Mouse (Mus musculus): ENCODE measurements around the gene Fbxo21. TPM values are rescaled to one million over a fixed set of nuclear protein-coding genes. Genes with fewer than 3 reads are reported as not detected.
A peak's percentile ranks its signal among the peaks of the same experiment; 100 is the strongest.

Fbxo21 gene
- total RNA-seq, 1 experiment from 2014 or later: 77.8 TPM

DNA sequence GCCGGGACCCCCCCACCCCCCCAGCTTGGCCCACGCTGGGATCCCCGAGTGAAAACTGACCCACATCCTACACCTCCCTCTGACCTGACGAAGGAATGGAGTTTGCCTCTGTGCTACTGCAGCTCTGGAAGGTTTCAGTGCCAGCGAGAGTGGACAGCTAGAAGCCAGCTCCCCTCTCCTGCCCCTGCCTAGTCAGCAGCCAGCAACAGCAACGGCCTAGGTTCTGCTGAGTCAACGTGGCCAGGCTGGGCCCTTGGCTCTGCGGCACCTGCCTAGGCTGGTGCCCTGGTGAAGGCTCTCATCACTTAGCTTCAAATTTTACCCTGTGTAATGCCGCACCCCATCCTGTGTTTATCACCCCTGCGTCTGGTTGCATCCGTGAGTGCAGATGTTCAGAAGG lies 43.4 kb downstream of the Fbxo21 start:
- DNase-seq: no peak

DNA sequence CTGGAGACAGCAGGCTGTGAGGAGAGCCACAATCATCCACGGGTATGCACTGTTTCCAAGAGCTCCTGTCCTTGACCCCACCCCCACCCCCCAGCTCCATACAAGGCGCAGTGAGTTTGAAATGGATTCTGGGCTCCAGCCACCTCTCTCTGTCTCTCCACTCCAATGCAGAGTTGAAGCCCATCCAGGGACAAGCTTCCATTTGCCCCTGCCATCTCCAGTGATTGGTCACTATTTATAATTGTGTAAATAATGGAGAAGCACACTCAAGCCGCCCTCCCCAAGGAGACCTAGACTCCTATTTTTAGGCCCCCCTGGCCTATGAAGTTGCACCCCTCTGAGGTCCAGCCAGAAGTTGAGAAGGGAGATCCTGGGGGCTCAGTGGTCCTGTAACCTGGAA lies 46.5 kb downstream of the Fbxo21 start:
- no peak for DNase-seq

DNA sequence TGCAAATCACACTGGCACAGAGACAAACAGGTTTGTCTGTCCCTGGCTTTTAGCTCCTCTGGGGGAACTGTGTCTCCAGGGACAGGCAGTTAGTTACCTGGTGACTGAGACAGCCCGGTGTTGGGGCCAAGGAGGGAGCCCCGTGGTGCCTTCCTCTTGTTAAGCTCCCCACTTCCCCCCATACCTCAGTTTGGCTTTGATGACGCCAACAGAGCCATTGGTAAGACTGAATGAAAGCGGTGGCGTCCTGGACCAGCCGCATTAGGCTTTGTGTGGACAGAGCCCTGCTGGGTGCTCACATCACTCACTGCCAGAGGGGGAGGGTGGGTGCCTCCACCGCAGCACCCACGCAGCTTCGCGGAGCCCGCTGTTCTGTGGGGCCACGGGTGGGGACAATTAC lies 49.4 kb downstream of the Fbxo21 start:
- peak; percentile 6 for DNase-seq

GRCm38 (mm10) chr5:118026343-118026742 lies 49.8 kb downstream of the Fbxo21 start:
- no peak for DNase-seq

DNA sequence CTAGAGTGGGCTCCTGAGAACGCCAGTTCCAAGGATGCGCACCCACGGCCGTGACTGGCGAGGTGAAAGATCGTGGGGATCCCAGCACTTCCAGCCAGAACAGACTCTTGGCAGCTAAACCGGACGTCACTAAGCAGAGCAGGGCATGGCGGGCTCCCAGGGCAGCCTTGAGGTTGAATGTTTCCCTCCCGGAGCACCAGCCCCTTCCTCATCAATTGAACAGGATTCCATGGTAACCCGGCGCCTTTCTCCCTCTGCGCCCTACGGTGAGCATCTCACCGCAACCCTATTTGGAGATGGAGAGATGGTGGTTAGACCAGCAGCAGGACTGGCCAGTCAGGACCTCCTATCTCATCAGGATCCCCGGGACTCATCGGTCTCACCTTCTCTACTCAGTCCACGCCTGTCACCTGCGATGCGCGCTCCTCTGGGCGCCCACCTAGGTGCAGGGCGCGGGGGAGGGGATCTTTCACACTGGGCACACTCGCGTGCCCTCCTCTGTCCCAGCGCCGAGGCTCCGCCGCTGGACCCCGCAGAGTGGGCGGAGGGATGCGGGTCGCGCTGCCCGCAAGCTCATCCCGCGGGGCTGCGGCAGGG lies 50.7 kb downstream of the Fbxo21 start:
- DNase-seq: no peak

- DNase-seq: peak; percentile 66
Measured at GRCm38 (mm10) chr5:118027698-118028190, 51.2 kb downstream of the Fbxo21 start, which contains the start of gene Tesc. Gene Tesc, plus strand, starts transcription at chr5:118027743.

DNA sequence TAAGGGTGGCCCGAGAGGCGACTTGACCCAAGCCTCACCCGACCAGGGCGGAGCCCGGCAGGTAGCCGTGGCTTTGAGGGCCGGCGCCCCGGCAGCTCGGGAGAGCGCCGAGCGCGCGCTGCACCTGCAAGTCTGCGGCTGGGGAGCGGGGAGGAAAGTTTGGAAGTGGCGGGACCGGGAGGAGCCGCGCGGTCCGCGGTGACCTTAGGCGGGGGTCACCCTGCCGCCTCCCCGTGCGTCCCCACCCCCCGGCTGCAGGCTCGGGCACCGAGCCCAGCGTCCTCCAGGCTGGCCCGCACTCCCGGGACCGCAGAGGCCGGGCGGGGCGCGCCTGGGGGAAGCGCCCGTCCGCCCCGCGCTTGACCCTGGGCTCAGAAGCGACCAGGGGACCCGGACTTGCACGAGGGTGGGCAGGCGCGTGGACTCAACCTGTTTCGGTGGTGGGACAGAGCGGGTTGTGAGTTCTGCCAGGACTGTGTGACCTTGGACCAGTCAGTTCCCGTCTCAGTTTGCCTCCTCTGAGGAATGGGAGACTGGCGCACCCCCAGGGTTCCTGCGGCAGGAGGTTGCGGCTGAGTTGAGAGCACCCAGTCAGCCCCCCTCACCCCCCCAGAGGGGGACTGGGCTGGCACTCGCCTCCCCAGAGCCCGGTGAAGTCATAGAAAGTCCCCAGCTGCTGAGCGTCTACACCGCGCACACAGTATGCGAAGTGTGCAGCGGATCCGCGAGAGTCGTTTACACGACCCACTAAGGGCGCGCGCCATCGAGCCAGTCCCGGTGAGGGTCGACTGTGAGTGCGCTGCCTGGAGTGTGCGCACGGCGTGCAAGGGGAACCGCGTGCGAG lies 51.9 kb downstream of the Fbxo21 start:
- DNase-seq: peak; percentile 73

DNA sequence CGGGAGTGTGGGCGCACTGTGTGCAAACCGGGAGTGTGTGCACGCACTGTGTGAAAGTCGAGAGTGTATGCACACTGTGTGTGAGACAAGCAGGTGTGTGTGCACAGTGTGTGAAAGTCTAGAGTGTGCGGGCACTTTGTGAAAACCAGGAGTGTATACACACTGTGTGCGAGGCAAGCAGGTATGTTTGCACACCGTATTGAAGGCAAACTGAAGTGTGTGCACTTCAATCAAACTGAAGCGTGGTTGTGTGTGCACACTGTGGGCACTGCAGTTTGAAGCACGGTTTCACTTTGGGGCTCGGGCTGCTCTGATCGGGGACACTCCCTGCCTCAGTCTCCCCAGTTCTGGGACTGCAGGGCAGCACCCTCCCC lies 52.5 kb downstream of the Fbxo21 start:
- no peak for DNase-seq

GRCm38 (mm10) chr5:118029420-118029819 lies 52.9 kb downstream of the Fbxo21 start:
- peak; percentile 69 for DNase-seq

- DNase-seq: no peak
Measured at GRCm38 (mm10) chr5:118030022-118030675, 53.6 kb downstream of the Fbxo21 start.

GRCm38 (mm10) chr5:118031059-118031458 lies 54.5 kb downstream of the Fbxo21 start:
- peak; percentile 83 for DNase-seq

- DNase-seq: peak; percentile 50
Measured at GRCm38 (mm10) chr5:118031508-118031907, 55.0 kb downstream of the Fbxo21 start.

DNA sequence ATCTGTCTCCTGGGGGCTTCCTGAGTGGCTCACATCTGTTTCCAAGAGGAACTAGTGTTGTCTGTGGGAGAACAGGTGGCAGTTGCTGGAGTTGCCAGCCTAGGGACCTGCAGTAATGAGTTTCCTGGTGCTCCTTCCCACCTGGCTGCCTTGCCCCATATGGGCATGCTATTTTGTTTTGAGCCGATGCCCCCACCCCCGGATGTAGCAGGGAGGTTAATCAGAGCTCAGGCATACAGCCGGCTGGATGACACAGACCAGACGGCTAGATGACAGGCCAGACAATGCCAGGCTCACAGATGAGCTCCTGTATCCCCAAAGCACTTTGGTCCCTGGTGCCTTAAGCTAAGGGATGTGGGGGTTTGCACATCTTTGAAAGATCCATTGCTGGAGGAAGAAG lies 56.8 kb downstream of the Fbxo21 start:
- DNase-seq: peak; percentile 55

DNA sequence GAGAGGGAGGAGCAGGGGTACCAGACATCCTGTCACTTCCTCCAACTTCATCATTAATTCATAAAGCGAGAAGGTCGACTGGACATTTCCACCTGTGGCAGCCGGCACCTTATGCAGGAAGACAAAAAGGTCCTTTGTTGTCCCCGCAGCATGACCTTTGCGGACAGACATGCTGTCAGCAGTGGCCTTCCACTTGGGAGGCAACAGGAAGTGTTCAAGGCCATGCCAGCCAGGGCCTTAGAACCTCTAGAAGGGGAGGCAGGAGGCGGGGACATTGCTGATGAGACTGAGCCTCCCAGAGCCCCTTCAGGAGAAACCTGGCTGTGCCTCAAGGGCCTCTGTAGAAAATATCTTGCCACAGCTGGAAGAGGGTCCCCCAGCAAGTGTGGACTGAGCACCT lies 57.2 kb downstream of the Fbxo21 start:
- DNase-seq: peak; percentile 73

GRCm38 (mm10) chr5:118034632-118035031 lies 58.1 kb downstream of the Fbxo21 start:
- no peak for DNase-seq

- DNase-seq: no peak
Measured at GRCm38 (mm10) chr5:118035786-118036185, 59.3 kb downstream of the Fbxo21 start.

- DNase-seq: no peak
Measured at GRCm38 (mm10) chr5:118036888-118037797, 60.6 kb downstream of the Fbxo21 start.

DNA sequence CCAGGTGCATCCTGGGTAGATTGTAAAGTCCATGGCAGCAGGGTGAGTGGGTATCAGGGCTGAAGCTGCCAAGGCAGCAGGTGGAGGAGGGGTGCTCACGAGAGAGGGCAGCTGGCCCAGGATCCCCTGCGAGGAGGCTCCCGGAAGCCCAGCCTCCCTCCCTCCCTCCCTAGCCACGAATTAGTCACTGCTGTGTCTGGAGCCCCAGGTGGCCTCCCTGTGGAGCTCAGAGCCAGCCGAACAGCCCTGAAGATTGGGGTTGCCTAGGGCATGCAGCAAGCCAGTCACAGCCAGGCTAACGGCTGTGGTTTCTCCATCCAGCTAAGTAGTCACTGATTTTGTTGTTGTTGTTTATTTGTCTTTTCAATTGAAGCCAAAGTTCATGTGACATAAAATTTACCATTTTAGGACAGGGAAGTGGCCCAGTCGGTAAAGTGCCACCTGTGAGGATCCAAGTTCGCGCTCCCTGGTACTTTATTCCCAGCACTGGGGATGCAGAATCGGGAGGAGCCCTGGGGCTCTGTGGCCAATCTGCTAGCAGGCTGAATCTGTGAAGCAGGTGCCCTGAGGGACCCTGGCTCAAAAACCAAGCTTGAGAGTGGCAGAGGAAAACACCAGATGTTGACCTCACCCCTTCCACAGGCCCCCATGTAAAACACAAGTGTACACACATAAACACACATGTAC lies 61.4 kb downstream of the Fbxo21 start:
- DNase-seq: peak; percentile 84

DNA sequence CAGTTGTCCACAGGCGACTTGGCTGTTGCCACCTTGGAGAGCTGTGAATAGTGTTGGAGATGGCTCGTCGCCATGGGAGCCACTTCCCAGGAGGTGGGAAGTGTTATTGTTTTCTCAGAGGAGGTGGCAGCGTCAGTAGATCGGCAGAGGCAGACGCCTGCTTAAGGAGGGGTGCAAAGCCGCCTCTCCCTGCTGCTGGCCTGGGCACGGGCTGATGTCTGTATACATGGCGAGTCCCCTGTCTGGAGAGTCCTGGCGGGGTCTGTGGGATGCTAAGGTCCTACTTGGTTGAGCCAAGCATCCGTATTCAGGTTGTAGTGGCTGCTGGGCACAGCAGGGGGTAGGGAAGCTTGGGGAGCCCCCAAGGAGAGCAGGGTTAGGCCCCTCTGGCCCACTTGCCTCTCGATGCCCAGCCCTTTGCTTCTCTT lies 62.7 kb downstream of the Fbxo21 start:
- DNase-seq: no peak

GRCm38 (mm10) chr5:118042599-118042998 lies 66.1 kb downstream of the Fbxo21 start:
- DNase-seq: no peak

DNA sequence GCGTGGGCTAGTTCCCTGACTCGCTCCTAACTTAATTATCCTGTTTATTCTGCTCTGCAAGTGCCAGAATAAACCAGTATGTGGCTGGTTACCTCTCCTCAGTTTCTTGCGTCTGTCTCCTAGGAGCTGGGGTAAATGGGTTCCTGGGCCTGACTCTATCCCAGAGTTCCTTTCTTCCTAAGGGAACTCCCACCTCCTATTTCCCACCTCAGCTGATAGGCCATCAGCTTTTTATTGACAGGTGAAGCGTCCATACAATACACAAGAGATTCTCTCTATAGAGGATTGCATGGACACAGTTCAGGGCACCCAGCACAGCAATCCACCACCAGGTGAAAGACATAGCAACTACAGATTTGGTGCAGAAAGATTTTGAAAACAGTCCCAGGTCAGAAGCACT lies 67.2 kb downstream of the Fbxo21 start:
- no peak for DNase-seq

All from adrenal gland, postnatal 14 days (tissue).